Mouse (Mus musculus) spleen, adult 2 months (tissue): ENCODE data around the gene Gabbr2. TPM values are rescaled to one million over a fixed set of nuclear protein-coding genes. Genes with fewer than 3 reads are reported as not detected.
A peak's percentile ranks its signal among the peaks of the same experiment; 100 is the strongest.

Experiments used
- DNase-seq, 2 experiments: peaks; one replicate each; pipeline versions ENCODE4 v3.0.0 to v3.0.0-alpha.2; 2012 to 2021; ENCODE audit warnings: low spot score in 2 of 2, low read depth in 1 of 2
- H3K27ac ChIP-seq: fragments of 200-500 bp; 2 replicates; pipeline ENCODE4 v1.5.1; 2012; ENCODE audit warnings: low read length, inconsistent platforms; ENCODE audit not compliant: insufficient read depth
- H3K27me3 ChIP-seq: fragments of 200-500 bp; 2 replicates; pipeline ENCODE4 v1.6.1; 2012; ENCODE audit warnings: mild to moderate bottlenecking, moderate library complexity, low read length, inconsistent platforms; ENCODE audit not compliant: control insufficient read depth, insufficient read depth
- H3K36me3 ChIP-seq: fragments of 200-500 bp; 2 replicates; pipeline ENCODE4 v1.6.1; 2012; ENCODE audit warnings: mild to moderate bottlenecking, low read length, inconsistent platforms; ENCODE audit not compliant: control insufficient read depth, insufficient read depth
- H3K4me1 ChIP-seq: fragments of 200-500 bp; 2 replicates; pipeline ENCODE4 v1.6.1; 2011; ENCODE audit warnings: inconsistent platforms; ENCODE audit not compliant: control insufficient read depth, insufficient read depth, insufficient read length
- H3K4me3 ChIP-seq: fragments of 200-500 bp; 2 replicates; pipeline ENCODE4 v1.5.1; 2011; ENCODE audit warnings: mild to moderate bottlenecking, inconsistent platforms; ENCODE audit not compliant: insufficient read depth, insufficient read length; ENCODE audit errors: extremely low read depth
- CTCF ChIP-seq: fragments of 200-500 bp; IDR thresholded peaks from 2 replicates; pipeline ENCODE4 v1.5.1; 2011; ENCODE audit warnings: mild to moderate bottlenecking, inconsistent platforms; ENCODE audit not compliant: insufficient read depth, insufficient read length, insufficient replicate concordance; ENCODE audit errors: extremely low read depth
- POLR2A ChIP-seq: fragments of 200-500 bp; IDR thresholded peaks from 2 replicates; pipeline ENCODE4 v1.6.1; 2011; ENCODE audit warnings: low read depth, low read length, inconsistent platforms
- WGBS: fragments of 180-500 bp; shearing (Covaris S2); methylation state at CpG from one replicate; pipeline ENCODE4 v1.1.7; 2018; 5-methylcytosine and 5-hydroxymethylcytosine counted together
- polyA plus RNA-seq: library from polyadenylated mRNA; depleted of rRNA; stranded (reverse); fragments of >200 nt; gene quantifications from 2 replicates; pipeline ENCODE4 v1.2.3, GENCODE M21; 2012

Gene Gabbr2
- polyA plus RNA-seq, 1 experiment = not detected

DNA sequence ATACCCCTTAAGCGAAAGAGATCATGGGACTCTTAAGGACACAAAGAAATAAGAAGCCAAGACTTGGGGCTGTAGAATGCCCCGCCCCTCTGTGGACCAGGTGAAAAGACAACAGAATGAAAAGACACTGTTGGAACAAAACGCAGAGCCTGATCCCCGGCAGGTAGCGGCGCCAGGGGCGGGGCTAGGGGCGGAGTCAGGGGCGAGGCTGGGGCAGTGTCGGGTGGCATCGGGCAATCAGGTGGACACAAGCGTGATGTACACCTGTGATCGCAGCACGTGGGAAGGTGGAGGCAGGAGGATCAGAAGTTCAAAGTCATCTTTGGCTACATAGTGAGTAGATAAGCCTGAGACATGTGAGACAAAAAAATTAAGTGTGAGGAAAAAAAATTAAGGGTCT is 217.0 kb downstream of the Gabbr2 start:
- no peak overlapping the region for H3K4me3 ChIP-seq
- TF ChIP-seq CTCF (no peak), POLR2A (no peak)
- 73% methylated on average over 14 of the region's 14 CpGs for WGBS

DNA sequence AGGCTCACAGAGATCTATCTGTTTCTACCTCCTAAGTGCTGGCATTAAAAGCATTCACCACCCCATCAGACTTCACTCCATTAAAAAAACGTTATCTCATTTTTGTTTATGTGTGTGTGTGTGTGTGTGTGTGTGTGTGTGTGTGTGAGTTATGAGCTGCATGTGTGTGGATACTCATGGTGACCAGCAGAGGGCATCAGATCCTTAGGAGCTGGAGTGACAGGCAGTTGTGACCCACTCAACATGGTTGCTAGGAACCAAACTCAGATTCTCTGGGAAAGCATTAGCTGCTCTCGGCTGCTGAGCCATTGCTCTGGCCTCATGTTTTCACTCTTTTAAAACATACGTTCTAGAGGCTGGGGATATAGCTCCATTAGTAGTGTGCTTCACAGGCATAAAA is 218.4 kb downstream of the Gabbr2 start:
- DNase-seq = no peak
- WGBS = 93% methylated on average over 3 of the region's 3 CpGs
- Histone ChIP-seq H3K4me1 (peaks cover 23% of the 10 kb centered on the region; the same call in 1 of the 2 replicates), H3K27me3 (no peaks in the 10 kb centered on the region), H3K36me3 (no peaks in the 10 kb centered on the region), H3K27ac (no peak overlapping the region), H3K4me3 (no peak overlapping the region)
- TF ChIP-seq CTCF (no peak), POLR2A (no peak)

More for the DNA sequence above, 217.0 kb downstream of the Gabbr2 start:
- DNase-seq = peak in 1 of 2 experiments; percentile 12
- no peaks in the 10 kb centered on the region for H3K36me3 ChIP-seq
- H3K27me3 ChIP-seq = no peaks in the 10 kb centered on the region
- H3K27ac ChIP-seq = no peak overlapping the region
- H3K4me1 ChIP-seq = peaks cover 23% of the 10 kb centered on the region; the same call in 1 of the 2 replicates

DNA sequence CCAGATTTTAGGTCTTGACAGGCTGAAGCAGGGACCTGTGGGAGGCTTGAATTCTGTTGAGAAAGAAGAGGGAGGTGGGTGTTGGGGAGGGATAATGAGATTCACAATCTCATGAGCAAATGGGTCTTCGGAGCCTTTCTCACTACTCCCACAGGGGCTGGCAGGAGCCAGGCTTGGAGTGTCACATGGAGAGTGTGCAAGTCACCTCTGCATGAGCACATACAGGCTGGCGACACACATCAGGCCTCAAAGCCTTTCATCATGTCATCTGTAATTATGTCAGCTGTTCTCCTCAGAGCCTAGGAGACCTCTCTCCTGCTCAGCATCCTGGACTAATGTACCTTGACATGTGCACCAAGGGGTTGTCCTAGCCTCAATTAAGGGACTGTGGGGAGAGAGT is 219.1 kb downstream of the Gabbr2 start:
- no peak overlapping the region for H3K4me3 ChIP-seq
- H3K27ac ChIP-seq = no peak overlapping the region
- TF ChIP-seq POLR2A (no peak), CTCF (no peak)
- 96% methylated on average over 2 of the region's 2 CpGs for WGBS
- no peaks in the 10 kb centered on the region for H3K27me3 ChIP-seq
- DNase-seq = no peak
- H3K4me1 ChIP-seq = peaks cover 23% of the 10 kb centered on the region; the same call in 1 of the 2 replicates
- no peaks in the 10 kb centered on the region for H3K36me3 ChIP-seq

DNA sequence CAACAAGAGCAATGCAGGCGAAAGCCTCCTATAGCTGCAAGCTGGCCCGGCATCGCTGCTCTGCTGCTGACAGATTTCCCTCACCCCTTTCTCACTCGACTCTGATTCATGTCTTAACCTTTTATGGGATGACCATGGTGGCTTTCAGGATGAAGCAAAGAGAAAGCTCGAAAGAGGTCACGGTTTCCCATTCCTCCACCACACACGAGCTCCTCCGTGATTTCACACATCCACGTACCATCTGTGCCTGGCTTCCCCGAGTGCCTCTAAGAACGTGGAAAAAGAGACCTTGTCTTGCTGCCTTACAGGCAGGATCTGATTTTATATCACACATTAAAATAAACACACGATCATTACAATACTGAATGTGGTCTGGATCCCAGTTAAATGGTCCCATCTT is 220.6 kb downstream of the Gabbr2 start:
- 91% methylated on average over 12 of the region's 12 CpGs for WGBS
- no peak overlapping the region for H3K27ac ChIP-seq
- peaks cover 15% of the 10 kb centered on the region; the same call in 1 of the 2 replicates for H3K4me1 ChIP-seq

DNA sequence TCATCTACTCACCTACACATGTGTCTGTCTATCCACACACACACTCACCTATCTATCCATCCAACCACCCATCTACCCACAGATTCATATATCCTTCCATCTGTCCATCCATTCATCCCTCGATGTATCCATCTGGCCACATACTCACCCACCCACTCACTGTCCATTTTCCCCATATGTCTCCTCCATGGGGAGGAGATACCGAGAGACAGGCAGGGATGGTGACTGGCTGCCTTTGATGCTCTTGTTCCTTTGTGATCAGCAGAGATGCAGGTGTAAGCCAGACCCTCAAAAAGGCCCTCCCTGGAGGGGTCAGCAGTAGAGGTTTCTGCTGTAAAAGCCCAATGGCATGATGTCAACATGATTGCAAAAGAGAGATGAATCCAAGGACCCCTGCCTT is 221.0 kb downstream of the Gabbr2 start:
- no peaks in the 10 kb centered on the region for H3K36me3 ChIP-seq
- DNase-seq = no peak
- no peaks in the 10 kb centered on the region for H3K27me3 ChIP-seq
- peaks cover 12% of the 10 kb centered on the region; the same call in 1 of the 2 replicates for H3K4me1 ChIP-seq
- WGBS = 82% methylated on average over 2 of the region's 2 CpGs
- no peak overlapping the region for H3K4me3 ChIP-seq
- no peak overlapping the region for H3K27ac ChIP-seq
- TF ChIP-seq POLR2A (no peak), CTCF (no peak)

More for the DNA sequence above, 220.6 kb downstream of the Gabbr2 start:
- Histone ChIP-seq H3K36me3 (no peaks in the 10 kb centered on the region), H3K4me3 (no peak overlapping the region), H3K27me3 (no peaks in the 10 kb centered on the region)
- no peak for DNase-seq
- no peak for TF ChIP-seq CTCF
- TF ChIP-seq POLR2A = no peak

DNA sequence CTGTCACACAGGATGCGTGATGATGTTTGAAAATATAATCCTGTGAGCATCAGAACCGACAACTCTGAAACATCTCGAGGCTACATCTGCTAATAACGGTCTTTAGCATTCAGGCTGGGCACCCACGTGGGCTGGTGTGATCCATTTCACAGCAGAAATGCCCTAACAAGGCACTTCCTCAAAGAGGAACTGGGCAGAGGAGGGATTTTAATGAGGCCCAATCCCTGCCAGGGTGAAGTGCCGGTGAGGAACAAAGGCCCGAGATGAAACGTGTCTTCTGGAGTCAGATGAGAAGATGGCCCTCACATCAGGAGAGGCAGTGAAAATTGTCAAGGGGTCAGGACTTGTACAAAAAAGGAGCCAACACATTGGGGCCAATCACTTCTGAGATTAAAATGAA is 221.6 kb downstream of the Gabbr2 start:
- H3K4me1 ChIP-seq = peaks cover 9% of the 10 kb centered on the region; the same call in 1 of the 2 replicates
- no peak overlapping the region for H3K4me3 ChIP-seq
- 40% methylated on average over 8 of the region's 8 CpGs for WGBS
- no peak for DNase-seq
- H3K27ac ChIP-seq = no peak overlapping the region
- no peak for TF ChIP-seq CTCF
- TF ChIP-seq POLR2A = no peak
- H3K36me3 ChIP-seq = no peaks in the 10 kb centered on the region
- H3K27me3 ChIP-seq = no peaks in the 10 kb centered on the region

DNA sequence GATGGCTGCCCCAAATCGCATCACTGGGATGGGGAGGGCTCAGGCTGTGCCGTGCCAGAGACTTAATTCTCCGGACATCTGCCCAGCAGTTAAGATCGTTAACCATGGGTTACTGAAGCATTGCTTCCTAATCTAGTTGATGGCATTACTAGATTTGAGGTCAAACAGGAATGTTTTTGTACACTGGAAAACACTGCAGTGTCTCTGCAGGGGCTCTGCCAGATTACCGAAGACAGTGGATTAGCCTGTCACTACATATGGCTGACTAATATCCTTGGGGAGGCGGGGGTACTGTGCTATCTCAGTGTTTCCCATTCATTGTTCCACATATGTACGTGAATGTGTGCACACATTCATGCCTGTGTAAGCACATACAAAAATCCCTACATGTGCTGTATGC is 225.3 kb downstream of the Gabbr2 start:
- Histone ChIP-seq H3K36me3 (no peaks in the 10 kb centered on the region), H3K27me3 (no peaks in the 10 kb centered on the region), H3K4me3 (no peak overlapping the region), H3K4me1 (peaks cover 9% of the 10 kb centered on the region; the same call in 1 of the 2 replicates), H3K27ac (no peak overlapping the region)
- DNase-seq = no peak
- TF ChIP-seq POLR2A = no peak
- no peak for TF ChIP-seq CTCF
- 91% methylated on average over 7 of the region's 7 CpGs for WGBS
